Mouse (Mus musculus): ENCODE measurements at regions not wholly inside any gene's neighbourhood (a gene's known extent, or its start where the extent isn't known, plus 50 kb on each side); places are given as distances from the start of the nearest gene placed in this dataset.
A peak's percentile ranks its signal among the peaks of the same experiment; 100 is the strongest.

GRCm38 (mm10) chr3:137517433-137517832 is 104.0 kb upstream of the Ddit4l start:
- WGBS: 31% methylated on average over 4 of the region's 4 CpGs
- H3K4me3 ChIP-seq (ENCODE audit: low read length): no peak overlapping the region
- no peaks in the 10 kb centered on the region for H3K9me3 ChIP-seq (ENCODE audit: control insufficient read depth, low read length)
- H3K4me2 ChIP-seq (replicated peaks; ENCODE audit: low read depth, low read length): no peak overlapping the region
- H3K27ac ChIP-seq (ENCODE audit: low read depth, low read length): no peak overlapping the region
- no peaks in the 10 kb centered on the region for H3K36me3 ChIP-seq (ENCODE audit: control insufficient read depth, insufficient read depth, low read length)
- H3K9ac ChIP-seq (ENCODE audit: low read depth, low read length): no peak overlapping the region
- no peak for ATAC-seq (ENCODE audit: low FRiP score, low TSS enrichment)
- H3K4me1 ChIP-seq (ENCODE audit: control insufficient read depth, insufficient read depth, low read length): no peaks in the 10 kb centered on the region; the same call in 1 of the 2 replicates
- H3K27me3 ChIP-seq (ENCODE audit: control insufficient read depth, insufficient read depth, low read length): no peaks in the 10 kb centered on the region

- Histone ChIP-seq H3K27ac (ENCODE audit: low read depth, low read length) (no peak overlapping the region), H3K36me3 (ENCODE audit: control insufficient read depth, insufficient read depth, low read length) (no peaks in the 10 kb centered on the region), H3K4me2 (replicated peaks; ENCODE audit: low read depth, low read length) (no peak overlapping the region), H3K9me3 (ENCODE audit: control insufficient read depth, low read length) (no peaks in the 10 kb centered on the region), H3K27me3 (ENCODE audit: control insufficient read depth, insufficient read depth, low read length) (no peaks in the 10 kb centered on the region), H3K4me3 (ENCODE audit: low read length) (no peak overlapping the region), H3K4me1 (ENCODE audit: control insufficient read depth, insufficient read depth, low read length) (no peaks in the 10 kb centered on the region; the same call in 1 of the 2 replicates), H3K9ac (ENCODE audit: low read depth, low read length) (no peak overlapping the region)
- WGBS: 93% methylated on average over 1 of the region's 1 CpGs
- ATAC-seq (ENCODE audit: low FRiP score, low TSS enrichment): no peak
Observed at GRCm38 (mm10) chr3:137520191-137520590, 101.2 kb upstream of the Ddit4l start.

GRCm38 (mm10) chr3:137525606-137526575 is 95.5 kb upstream of the Ddit4l start:
- no peaks in the 10 kb centered on the region for H3K4me1 ChIP-seq (ENCODE audit: control insufficient read depth, insufficient read depth, low read length)
- H3K9ac ChIP-seq (ENCODE audit: low read depth, low read length): no peak overlapping the region
- H3K4me3 ChIP-seq (ENCODE audit: low read length): no peak overlapping the region
- no peaks in the 10 kb centered on the region for H3K9me3 ChIP-seq (ENCODE audit: control insufficient read depth, low read length)
- WGBS: 70% methylated on average over 12 of the region's 12 CpGs
- H3K36me3 ChIP-seq (ENCODE audit: control insufficient read depth, insufficient read depth, low read length): no peaks in the 10 kb centered on the region
- H3K27ac ChIP-seq (ENCODE audit: low read depth, low read length): no peak overlapping the region
- no peak for ATAC-seq (ENCODE audit: low FRiP score, low TSS enrichment)
- no peak overlapping the region for H3K4me2 ChIP-seq (replicated peaks; ENCODE audit: low read depth, low read length)
- H3K27me3 ChIP-seq (ENCODE audit: control insufficient read depth, insufficient read depth, low read length): no peaks in the 10 kb centered on the region

GRCm38 (mm10) chr3:137529592-137529960 is 91.8 kb upstream of the Ddit4l start:
- Histone ChIP-seq H3K4me1 (ENCODE audit: control insufficient read depth, insufficient read depth, low read length) (no peaks in the 10 kb centered on the region), H3K4me2 (replicated peaks; ENCODE audit: low read depth, low read length) (no peak overlapping the region), H3K36me3 (ENCODE audit: control insufficient read depth, insufficient read depth, low read length) (no peaks in the 10 kb centered on the region), H3K9me3 (ENCODE audit: control insufficient read depth, low read length) (no peaks in the 10 kb centered on the region), H3K27ac (ENCODE audit: low read depth, low read length) (no peak overlapping the region), H3K9ac (ENCODE audit: low read depth, low read length) (no peak overlapping the region), H3K4me3 (ENCODE audit: low read length) (no peak overlapping the region), H3K27me3 (ENCODE audit: control insufficient read depth, insufficient read depth, low read length) (no peaks in the 10 kb centered on the region)
- WGBS: 86% methylated on average over 2 of the region's 2 CpGs
- no peak for ATAC-seq (ENCODE audit: low FRiP score, low TSS enrichment)

- no peaks in the 10 kb centered on the region for H3K4me1 ChIP-seq (ENCODE audit: control insufficient read depth, insufficient read depth, low read length)
- no peak overlapping the region for H3K4me3 ChIP-seq (ENCODE audit: low read length)
- ATAC-seq (ENCODE audit: low FRiP score, low TSS enrichment): no peak
- no peak overlapping the region for H3K27ac ChIP-seq (ENCODE audit: low read depth, low read length)
- no peak overlapping the region for H3K9ac ChIP-seq (ENCODE audit: low read depth, low read length)
- H3K27me3 ChIP-seq (ENCODE audit: control insufficient read depth, insufficient read depth, low read length): no peaks in the 10 kb centered on the region
- WGBS: 76% methylated on average over 7 of the region's 7 CpGs
- no peak overlapping the region for H3K4me2 ChIP-seq (replicated peaks; ENCODE audit: low read depth, low read length)
- no peaks in the 10 kb centered on the region for H3K36me3 ChIP-seq (ENCODE audit: control insufficient read depth, insufficient read depth, low read length)
- no peaks in the 10 kb centered on the region for H3K9me3 ChIP-seq (ENCODE audit: control insufficient read depth, low read length)
Observed at GRCm38 (mm10) chr3:137529961-137530609, 91.3 kb upstream of the Ddit4l start.

GRCm38 (mm10) chr3:137541666-137542065 is 79.7 kb upstream of the Ddit4l start:
- WGBS: 49% methylated on average over 3 of the region's 3 CpGs
- Histone ChIP-seq H3K9me3 (ENCODE audit: control insufficient read depth, low read length) (no peaks in the 10 kb centered on the region), H3K4me3 (ENCODE audit: low read length) (no peak overlapping the region), H3K9ac (ENCODE audit: low read depth, low read length) (no peak overlapping the region), H3K4me2 (replicated peaks; ENCODE audit: low read depth, low read length) (no peak overlapping the region), H3K36me3 (ENCODE audit: control insufficient read depth, insufficient read depth, low read length) (no peaks in the 10 kb centered on the region), H3K27me3 (ENCODE audit: control insufficient read depth, insufficient read depth, low read length) (no peaks in the 10 kb centered on the region), H3K4me1 (ENCODE audit: control insufficient read depth, insufficient read depth, low read length) (no peaks in the 10 kb centered on the region), H3K27ac (ENCODE audit: low read depth, low read length) (no peak overlapping the region)
- ATAC-seq (ENCODE audit: low FRiP score, low TSS enrichment): no peak

- no peaks in the 10 kb centered on the region for H3K36me3 ChIP-seq (ENCODE audit: control insufficient read depth, insufficient read depth, low read length)
- no peak overlapping the region for H3K27ac ChIP-seq (ENCODE audit: low read depth, low read length)
- WGBS: 78% methylated on average over 1 of the region's 1 CpGs
Observed at GRCm38 (mm10) chr3:137542343-137542742, 79.1 kb upstream of the Ddit4l start.

GRCm38 (mm10) chr3:137547414-137547877 is 74.0 kb upstream of the Ddit4l start:
- Histone ChIP-seq H3K4me1 (ENCODE audit: control insufficient read depth, insufficient read depth, low read length) (no peaks in the 10 kb centered on the region), H3K4me2 (replicated peaks; ENCODE audit: low read depth, low read length) (peak overlapping the region; percentile 29; the same call in 1 of the 2 replicates), H3K9me3 (ENCODE audit: control insufficient read depth, low read length) (no peaks in the 10 kb centered on the region), H3K9ac (ENCODE audit: low read depth, low read length) (no peak overlapping the region), H3K27me3 (ENCODE audit: control insufficient read depth, insufficient read depth, low read length) (no peaks in the 10 kb centered on the region), H3K27ac (ENCODE audit: low read depth, low read length) (peak overlapping the region; percentile 49), H3K4me3 (ENCODE audit: low read length) (peak overlapping the region; percentile 9; the same call in 1 of the 2 replicates), H3K36me3 (ENCODE audit: control insufficient read depth, insufficient read depth, low read length) (no peaks in the 10 kb centered on the region)
- ATAC-seq (ENCODE audit: low FRiP score, low TSS enrichment): peak; percentile 68; the same call in 1 of the 2 replicates
- WGBS: 10% methylated on average over 12 of the region's 12 CpGs

More at GRCm38 (mm10) chr3:137542343-137542742, 79.1 kb upstream of the Ddit4l start:
- H3K27me3 ChIP-seq (ENCODE audit: control insufficient read depth, insufficient read depth, low read length): no peaks in the 10 kb centered on the region
- no peak overlapping the region for H3K4me2 ChIP-seq (replicated peaks; ENCODE audit: low read depth, low read length)
- no peak for ATAC-seq (ENCODE audit: low FRiP score, low TSS enrichment)
- no peaks in the 10 kb centered on the region for H3K9me3 ChIP-seq (ENCODE audit: control insufficient read depth, low read length)
- no peak overlapping the region for H3K9ac ChIP-seq (ENCODE audit: low read depth, low read length)
- H3K4me1 ChIP-seq (ENCODE audit: control insufficient read depth, insufficient read depth, low read length): no peaks in the 10 kb centered on the region
- H3K4me3 ChIP-seq (ENCODE audit: low read length): no peak overlapping the region

- H3K4me3 ChIP-seq (ENCODE audit: low read length): no peak overlapping the region
- H3K4me2 ChIP-seq (replicated peaks; ENCODE audit: low read depth, low read length): peak overlapping the region; percentile 29; the same call in 1 of the 2 replicates
- no peak overlapping the region for H3K9ac ChIP-seq (ENCODE audit: low read depth, low read length)
- peak; percentile 67; the same call in 1 of the 2 replicates for ATAC-seq (ENCODE audit: low FRiP score, low TSS enrichment)
- no peaks in the 10 kb centered on the region for H3K36me3 ChIP-seq (ENCODE audit: control insufficient read depth, insufficient read depth, low read length)
- WGBS: 10% methylated on average over 6 of the region's 6 CpGs
- no peaks in the 10 kb centered on the region for H3K9me3 ChIP-seq (ENCODE audit: control insufficient read depth, low read length)
- no peaks in the 10 kb centered on the region for H3K4me1 ChIP-seq (ENCODE audit: control insufficient read depth, insufficient read depth, low read length)
- H3K27me3 ChIP-seq (ENCODE audit: control insufficient read depth, insufficient read depth, low read length): no peaks in the 10 kb centered on the region
- H3K27ac ChIP-seq (ENCODE audit: low read depth, low read length): peak overlapping the region; percentile 14; the same call in 1 of the 2 replicates
Observed at GRCm38 (mm10) chr3:137547938-137548337, 73.5 kb upstream of the Ddit4l start.
